Mouse (Mus musculus) cerebellum, postnatal 36 days (tissue): Measurements from ENCODE around the gene Pik3ca.

Experiments
- DNase-seq, 2 experiments: peaks; one replicate each; pipeline ENCODE4 v3.0.0; 2021 to 2022; ENCODE audit warnings: mixed read lengths in 2 of 2

Gene Pik3ca

GRCm38 (mm10) chr3:32397461-32398174 is at the start of gene Pik3ca:
Gene Pik3ca, plus strand, starts transcription at chr3:32397671.
- DNase-seq: peak; percentile 54 to 55

DNA sequence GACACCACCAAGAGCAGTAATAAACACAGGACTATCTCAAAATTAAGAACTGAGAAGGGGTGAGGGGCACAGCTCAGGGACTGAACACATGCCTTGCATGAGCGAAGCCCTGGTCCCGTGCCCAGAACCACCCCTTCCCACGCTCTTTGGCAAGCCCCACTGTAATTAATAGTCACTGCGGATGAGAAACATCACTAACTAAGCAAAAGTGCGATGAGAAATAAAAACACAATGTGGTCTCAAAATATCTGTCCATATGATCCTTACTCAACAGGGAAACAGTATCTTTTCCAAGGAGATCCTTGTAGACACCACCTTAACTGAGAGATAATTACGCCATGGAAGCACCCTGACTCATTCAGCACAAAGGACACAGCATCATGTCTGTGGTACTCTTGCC is 49.6 kb upstream of the Pik3ca start:
- no peak for DNase-seq

DNA sequence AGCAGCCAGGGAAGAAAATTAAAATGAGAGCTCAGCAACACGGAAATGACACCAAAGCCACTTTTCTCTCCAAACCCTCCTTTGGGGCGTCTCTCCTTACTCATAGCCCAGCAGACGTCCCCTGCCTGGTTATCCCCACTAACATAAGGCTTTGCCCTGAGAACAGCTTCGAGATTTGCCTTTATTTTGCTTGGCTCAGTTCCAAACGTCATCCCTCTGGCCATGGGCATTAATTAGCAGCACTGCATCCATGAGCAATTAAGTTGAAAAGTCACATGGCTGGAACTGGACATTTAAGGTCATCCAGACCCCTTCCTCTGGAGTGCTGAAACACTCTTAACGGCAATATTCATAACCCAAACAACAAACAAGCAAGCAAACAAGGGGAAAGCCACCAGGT is 36.2 kb upstream of the Pik3ca start:
- DNase-seq: no peak

DNA sequence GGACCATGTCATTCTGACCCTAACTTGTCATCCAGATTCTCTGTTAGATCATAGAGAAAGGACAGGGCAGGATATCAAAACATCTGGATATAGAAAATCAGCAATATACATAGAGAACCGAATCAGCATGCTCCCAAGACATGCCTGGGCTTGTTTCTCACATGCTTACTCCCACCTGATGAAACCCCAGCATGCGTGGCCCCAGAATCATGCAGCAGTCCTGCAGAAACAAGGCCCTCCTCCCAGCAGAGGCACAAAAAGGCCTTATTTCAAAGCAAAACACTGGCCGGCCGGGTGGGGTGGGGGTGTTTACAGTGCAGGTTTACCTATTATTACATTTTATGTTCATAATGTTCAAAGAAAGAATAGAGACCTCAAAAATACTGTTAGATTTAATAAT is 33.3 kb upstream of the Pik3ca start:
- DNase-seq: no peak

- peak in 1 of 2 experiments; percentile 29 for DNase-seq
Measured at GRCm38 (mm10) chr3:32364841-32365545, 32.5 kb upstream of the Pik3ca start.

DNA sequence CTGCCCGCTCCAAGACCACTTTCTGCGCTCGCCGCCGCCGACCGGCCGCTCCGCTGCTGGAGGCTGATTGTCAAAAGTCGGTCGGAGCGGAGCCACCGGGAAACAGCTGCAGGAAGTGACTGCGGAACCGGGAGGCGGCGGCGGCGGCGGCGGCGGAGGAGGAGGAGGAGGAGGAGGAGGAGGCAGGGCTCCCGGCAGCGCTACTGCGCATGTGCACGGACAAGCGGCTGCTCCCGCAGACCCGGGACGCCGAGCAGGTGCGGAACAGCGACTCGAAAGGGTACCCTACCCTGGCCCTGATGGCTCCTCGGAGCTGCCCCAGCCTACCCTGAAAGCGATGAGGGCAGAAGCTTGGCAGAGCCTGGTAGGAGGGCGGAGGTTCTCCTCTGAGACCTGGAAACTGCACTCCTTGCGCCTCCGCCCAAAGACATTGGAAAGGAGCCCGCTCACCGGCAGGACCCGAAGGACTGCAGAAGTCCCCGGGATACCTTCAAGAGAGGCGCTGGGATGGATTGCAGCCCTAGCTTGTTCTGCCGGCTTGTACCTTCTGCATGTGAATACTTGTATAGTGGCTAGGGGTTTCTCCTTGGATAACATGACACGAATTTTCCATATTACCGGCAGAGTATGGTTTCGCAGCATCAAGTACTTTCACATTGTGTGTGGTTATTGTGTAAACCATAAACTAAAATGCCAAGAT is 31.8 kb upstream of the Pik3ca start, which contains the start of gene Zmat3:
Zmat3 (minus strand) TSS at position 469 of the 700 bp plus-strand sequence.
- peak; percentile 87 to 90 for DNase-seq

GRCm38 (mm10) chr3:32366246-32366734 is 31.2 kb upstream of the Pik3ca start:
- DNase-seq: peak; percentile 41 to 51

DNA sequence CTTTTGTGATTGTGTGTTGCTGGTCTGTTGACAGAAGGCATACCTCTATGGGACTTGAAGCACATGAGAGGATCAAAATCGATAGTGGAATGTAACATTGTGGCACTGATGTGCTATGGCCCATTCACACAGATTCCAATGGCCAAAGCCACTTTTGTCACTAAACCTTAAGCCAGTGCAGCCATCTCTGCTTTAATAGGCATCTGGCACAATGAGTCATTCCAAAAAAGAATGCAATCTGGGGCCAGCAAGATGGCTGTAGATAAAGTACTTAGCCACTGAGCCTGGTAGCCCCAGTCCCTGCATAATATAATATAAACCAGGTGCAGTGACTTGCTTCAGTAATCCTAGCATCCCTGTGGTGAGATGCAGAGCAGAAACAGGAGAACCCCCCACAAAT is 30.0 kb upstream of the Pik3ca start:
- no peak for DNase-seq

- DNase-seq: no peak
Measured at GRCm38 (mm10) chr3:32371957-32372356, 25.5 kb upstream of the Pik3ca start.

DNA sequence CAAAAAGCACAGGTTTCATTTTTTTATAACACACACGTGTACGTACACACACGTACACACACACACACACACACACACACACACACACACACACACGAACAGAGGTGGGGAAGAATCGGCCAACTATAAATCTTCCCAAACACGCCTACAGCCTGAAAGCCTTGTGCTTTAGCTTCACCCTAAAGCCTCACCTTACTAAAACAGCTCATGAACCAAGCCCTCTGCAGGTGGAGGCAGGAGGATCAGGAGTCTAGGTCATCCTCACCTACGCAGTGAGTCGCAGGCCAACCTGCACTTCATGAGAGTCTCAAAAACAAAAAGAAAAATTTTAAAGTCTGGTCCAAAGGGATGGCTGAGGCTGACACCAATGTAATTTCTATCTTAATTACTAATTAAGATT is 25.0 kb upstream of the Pik3ca start:
- no peak for DNase-seq

GRCm38 (mm10) chr3:32373236-32373635 is 24.2 kb upstream of the Pik3ca start:
- no peak for DNase-seq

- no peak for DNase-seq
Measured at GRCm38 (mm10) chr3:32379891-32380290, 17.6 kb upstream of the Pik3ca start.

GRCm38 (mm10) chr3:32381556-32381955 is 15.9 kb upstream of the Pik3ca start:
- DNase-seq: no peak

DNA sequence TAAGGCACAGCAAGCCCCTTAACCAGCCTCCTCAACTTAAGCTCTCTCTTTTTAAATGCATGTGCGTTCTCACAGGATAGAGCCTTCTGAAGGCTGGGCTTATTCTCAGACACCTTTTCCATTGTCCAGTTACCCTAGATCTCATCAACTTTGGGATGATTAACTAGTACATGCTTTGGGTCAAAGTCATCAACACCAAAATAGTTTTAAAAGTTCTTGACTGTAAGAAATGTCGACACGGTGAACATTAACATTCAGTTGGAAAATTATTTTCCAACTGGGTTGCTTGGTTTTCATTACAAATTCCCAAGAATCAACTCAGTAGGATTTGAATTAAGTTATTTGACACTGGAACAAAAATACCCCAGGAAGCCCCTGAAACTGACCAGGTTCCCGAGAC is 4.6 kb upstream of the Pik3ca start:
- DNase-seq: no peak

GRCm38 (mm10) chr3:32393986-32394385 is 3.5 kb upstream of the Pik3ca start:
- DNase-seq: no peak

DNA sequence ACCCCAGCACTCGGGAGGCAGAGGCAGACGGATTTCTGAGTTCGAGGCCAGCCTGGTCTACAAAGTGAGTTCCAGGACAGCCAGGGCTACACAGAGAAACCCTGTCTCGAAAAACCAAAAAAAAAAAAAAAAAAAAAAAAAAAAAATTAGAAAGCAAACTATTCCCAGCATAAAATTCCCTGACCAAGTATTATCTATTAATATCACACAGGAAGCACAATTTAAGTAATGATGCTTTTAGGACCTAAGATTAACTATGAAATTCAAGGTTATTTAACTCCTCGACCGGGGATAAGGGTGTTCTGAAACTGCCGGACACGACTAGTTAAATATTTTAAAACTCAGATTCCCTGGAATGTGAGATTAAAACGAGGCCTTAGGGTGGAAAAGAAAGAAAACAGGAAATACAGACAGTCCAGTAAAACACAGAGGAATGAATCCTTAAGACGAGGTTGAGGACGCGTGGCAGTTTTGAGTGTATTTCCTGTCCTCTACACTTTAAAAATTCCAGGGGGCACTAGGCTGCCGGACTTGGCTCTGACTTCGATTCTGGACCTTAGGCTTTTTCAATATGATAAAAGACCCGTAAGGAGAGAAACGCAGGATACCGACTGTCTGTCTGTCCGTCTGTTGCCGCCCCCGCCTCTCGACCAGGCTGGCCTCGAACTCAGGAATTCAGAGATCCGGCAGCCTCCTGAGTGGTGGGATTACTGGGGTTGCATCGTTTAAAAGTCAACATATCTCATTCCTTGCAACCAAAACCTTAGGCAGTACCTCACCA is 1.5 kb upstream of the Pik3ca start:
- DNase-seq: peak in 1 of 2 experiments; percentile 33

DNA sequence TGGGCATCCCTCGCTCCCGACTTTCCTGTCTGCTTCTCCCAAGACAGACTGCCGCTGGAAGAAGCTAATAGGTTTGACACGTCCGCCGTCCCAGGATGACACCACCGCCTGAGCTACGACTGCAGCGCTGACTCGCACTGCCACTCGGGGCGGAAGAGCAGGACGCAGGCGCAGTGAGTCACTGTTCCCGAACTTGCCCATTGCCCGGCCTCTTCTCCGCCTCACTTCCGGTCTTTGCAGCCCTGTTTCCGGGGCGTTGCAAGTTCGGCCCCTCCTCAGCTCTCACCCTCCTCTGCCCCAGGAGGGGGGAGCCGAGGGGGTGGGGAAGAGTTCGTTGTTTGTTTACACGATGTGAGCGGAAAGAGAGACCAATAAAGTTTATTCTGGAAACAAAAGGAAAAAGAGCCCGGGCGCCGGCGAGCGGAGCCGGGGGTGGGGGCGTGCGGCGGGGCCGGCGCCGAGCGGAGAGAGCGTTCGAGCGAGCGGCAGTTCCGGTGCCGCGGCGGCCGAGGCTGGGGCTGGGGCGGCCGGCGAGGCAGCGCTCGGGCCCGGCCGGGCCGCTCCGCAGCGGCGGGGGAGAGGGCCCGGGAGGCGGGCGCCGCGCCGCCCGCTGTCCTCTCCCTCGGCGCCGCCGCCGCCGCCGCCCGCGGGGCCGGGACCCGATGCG is 544 bp upstream of the Pik3ca start:
- peak; percentile 94 to 96 for DNase-seq

DNA sequence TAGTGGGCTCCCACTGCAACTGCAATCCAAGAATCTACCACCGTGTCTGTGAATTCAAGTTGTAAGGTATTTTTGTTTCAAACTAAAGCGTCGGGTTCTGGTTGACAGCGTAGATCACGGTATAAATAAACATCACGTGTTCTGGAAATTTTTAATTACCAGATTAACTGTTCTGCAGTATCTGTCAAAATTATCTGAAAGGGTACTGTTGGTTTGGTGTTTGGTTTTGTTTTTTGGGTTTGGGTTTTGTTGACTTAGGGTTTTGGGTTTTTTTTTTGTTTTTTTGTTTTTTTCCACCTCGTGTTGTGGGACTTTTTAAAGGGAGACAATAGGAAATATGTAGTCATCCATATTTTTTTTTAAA is 686 bp downstream of the Pik3ca start:
- no peak for DNase-seq

DNA sequence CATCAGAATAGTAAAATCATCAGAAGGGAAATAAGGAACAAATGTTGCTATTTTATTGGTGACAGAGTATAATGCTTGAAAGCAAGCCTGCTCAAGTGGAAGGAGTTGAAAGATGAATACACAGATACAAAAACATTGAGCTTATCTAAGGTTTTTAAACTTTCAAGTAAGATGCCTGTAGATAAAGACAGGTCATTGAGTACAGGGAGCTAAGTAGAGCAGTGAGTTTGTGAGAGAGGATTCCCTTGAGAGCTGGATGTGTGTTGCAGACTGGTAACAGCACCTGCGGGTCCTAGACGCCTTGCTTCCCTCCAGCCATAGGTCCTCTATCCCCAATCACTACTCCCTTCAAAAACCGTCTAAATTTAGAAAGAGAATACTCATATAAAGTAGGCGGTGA is 1.2 kb downstream of the Pik3ca start:
- DNase-seq: no peak

GRCm38 (mm10) chr3:32399381-32399780 is 1.9 kb downstream of the Pik3ca start:
- DNase-seq: no peak

- no peak for DNase-seq
Measured at GRCm38 (mm10) chr3:32399931-32400330, 2.5 kb downstream of the Pik3ca start.

DNA sequence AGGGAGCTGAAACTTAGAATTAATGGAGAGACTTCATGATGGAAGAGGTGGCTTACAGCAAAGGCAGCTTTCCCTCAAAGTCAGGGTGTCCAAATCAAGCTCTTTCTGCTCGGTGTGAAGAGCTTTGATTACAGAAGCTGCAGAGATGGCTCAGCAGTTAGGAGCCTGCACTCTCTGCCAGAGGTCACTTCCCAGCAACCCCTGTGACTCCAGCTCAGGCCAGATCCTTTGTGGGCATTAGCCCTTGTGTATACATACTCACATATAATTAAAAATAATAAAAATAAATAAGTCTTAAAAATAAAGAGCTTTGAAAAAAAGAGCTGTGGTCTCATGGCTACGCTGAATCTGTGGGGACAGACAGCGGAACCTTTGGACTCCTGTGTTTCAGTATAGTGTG is 4.1 kb downstream of the Pik3ca start:
- no peak for DNase-seq
